Mouse (Mus musculus): ENCODE data around the gene Timm44. TPM values are rescaled to one million over a fixed set of nuclear protein-coding genes. Genes with fewer than 3 reads are reported as not detected.

Timm44 gene
- total RNA-seq, 2 experiments from 2014 or later: 60.4 to 67.1 TPM

Other genes starting within 250 kb of the Timm44 start
- under 1 TPM; 0.50 to 0.56 TPM for gene Cd209f, start 170.1 kb downstream of the Timm44 start, total RNA-seq (2021)
- gene Cd209g, start 141.8 kb downstream of the Timm44 start, total RNA-seq (2021): not detected
- 100 to 1,000 TPM; 172 to 174 TPM for gene Evi5l, start 109.3 kb downstream of the Timm44 start, total RNA-seq (2021)
- gene Prr36, start 58.5 kb downstream of the Timm44 start, total RNA-seq (2021): 100 to 1,000 TPM; 108 to 109 TPM
- not detected for gene Lrrc8e, start 49.1 kb downstream of the Timm44 start, total RNA-seq (2021)
- gene Map2k7, start 37.2 kb downstream of the Timm44 start, total RNA-seq (2021): 10 to 100 TPM; 62.9 to 65.4 TPM
- under 1 TPM in 1 of 2 experiments, not detected in 1; 0.74 TPM for gene Gm49320, start 37.0 kb downstream of the Timm44 start, total RNA-seq (2021)
- 10 to 100 TPM in 1 of 2 experiments, 1 to 10 TPM in 1; 8.7 to 12.9 TPM for gene Tgfbr3l, start 27.7 kb downstream of the Timm44 start, total RNA-seq (2021)
- gene Snapc2, start 22.8 kb downstream of the Timm44 start, total RNA-seq (2021): 10 to 100 TPM; 32.6 to 34.4 TPM
- 100 to 1,000 TPM; 421 to 425 TPM for gene Ctxn1, start 16.6 kb downstream of the Timm44 start, total RNA-seq (2021)
- gene Ccl25, start 49.3 kb upstream of the Timm44 start, total RNA-seq (2021): 10 to 100 TPM; 22.2 to 27.5 TPM
- 100 to 1,000 TPM in 1 of 2 experiments, 10 to 100 TPM in 1; 87.8 to 103 TPM for gene Elavl1, start 49.5 kb upstream of the Timm44 start, total RNA-seq (2021)
- gene Cers4, start 217.1 kb upstream of the Timm44 start, total RNA-seq (2021): 10 to 100 TPM; 60.7 to 67.5 TPM